Mouse (Mus musculus) spleen, adult 2 months (tissue): ENCODE measurements around the gene Cdhr3. TPM values are rescaled to one million over a fixed set of nuclear protein-coding genes. Genes with fewer than 3 reads are reported as not detected.

ENCODE experiments used
- DNase-seq, 2 experiments: peaks; one replicate each; pipeline versions ENCODE4 v3.0.0 to v3.0.0-alpha.2; 2012 to 2021; ENCODE audit warnings: low spot score in 2 of 2, low read depth in 1 of 2
- H3K27ac ChIP-seq: fragments of 200-500 bp; 2 replicates; pipeline ENCODE4 v1.5.1; 2012; ENCODE audit warnings: low read length, inconsistent platforms; ENCODE audit not compliant: insufficient read depth
- H3K27me3 ChIP-seq: fragments of 200-500 bp; 2 replicates; pipeline ENCODE4 v1.6.1; 2012; ENCODE audit warnings: mild to moderate bottlenecking, moderate library complexity, low read length, inconsistent platforms; ENCODE audit not compliant: control insufficient read depth, insufficient read depth
- H3K36me3 ChIP-seq: fragments of 200-500 bp; 2 replicates; pipeline ENCODE4 v1.6.1; 2012; ENCODE audit warnings: mild to moderate bottlenecking, low read length, inconsistent platforms; ENCODE audit not compliant: control insufficient read depth, insufficient read depth
- H3K4me1 ChIP-seq: fragments of 200-500 bp; 2 replicates; pipeline ENCODE4 v1.6.1; 2011; ENCODE audit warnings: inconsistent platforms; ENCODE audit not compliant: control insufficient read depth, insufficient read depth, insufficient read length
- H3K4me3 ChIP-seq: fragments of 200-500 bp; 2 replicates; pipeline ENCODE4 v1.5.1; 2011; ENCODE audit warnings: mild to moderate bottlenecking, inconsistent platforms; ENCODE audit not compliant: insufficient read depth, insufficient read length; ENCODE audit errors: extremely low read depth
- CTCF ChIP-seq: fragments of 200-500 bp; IDR thresholded peaks from 2 replicates; pipeline ENCODE4 v1.5.1; 2011; ENCODE audit warnings: mild to moderate bottlenecking, inconsistent platforms; ENCODE audit not compliant: insufficient read depth, insufficient read length, insufficient replicate concordance; ENCODE audit errors: extremely low read depth
- POLR2A ChIP-seq: fragments of 200-500 bp; IDR thresholded peaks from 2 replicates; pipeline ENCODE4 v1.6.1; 2011; ENCODE audit warnings: low read depth, low read length, inconsistent platforms
- WGBS: fragments of 180-500 bp; shearing (Covaris S2); methylation state at CpG from one replicate; pipeline ENCODE4 v1.1.7; 2018; 5-methylcytosine and 5-hydroxymethylcytosine counted together
- polyA plus RNA-seq: library from polyadenylated mRNA; depleted of rRNA; stranded (reverse); fragments of >200 nt; gene quantifications from 2 replicates; pipeline ENCODE4 v1.2.3, GENCODE M21; 2012

Cdhr3 gene
- polyA plus RNA-seq, 1 experiment, result 0.28 TPM

GRCm38 (mm10) chr12:33128121-33128520 lies 35.4 kb upstream of the Cdhr3 start:
- H3K27me3 ChIP-seq, result no peaks in the 10 kb centered on the region
- H3K4me3 ChIP-seq, result no peak overlapping the region
- WGBS, result 50% methylated on average over 2 of the region's 2 CpGs
- peaks cover 18% of the 10 kb centered on the region; the same call in 1 of the 2 replicates for H3K4me1 ChIP-seq
- DNase-seq, result peak in 1 of 2 experiments; percentile 33
- H3K36me3 ChIP-seq, result no peaks in the 10 kb centered on the region
- TF ChIP-seq POLR2A (no peak), CTCF (no peak)
- no peak overlapping the region for H3K27ac ChIP-seq

GRCm38 (mm10) chr12:33126243-33126642 lies 33.6 kb upstream of the Cdhr3 start:
- no peak for DNase-seq
- Histone ChIP-seq H3K4me1 (peaks cover 6% of the 10 kb centered on the region; the same call in 1 of the 2 replicates), H3K4me3 (no peak overlapping the region), H3K27me3 (no peaks in the 10 kb centered on the region), H3K27ac (no peak overlapping the region), H3K36me3 (no peaks in the 10 kb centered on the region)
- TF ChIP-seq CTCF (no peak), POLR2A (no peak)

GRCm38 (mm10) chr12:33125594-33126227 lies 33.0 kb upstream of the Cdhr3 start:
- Histone ChIP-seq H3K4me3 (no peak overlapping the region), H3K27ac (peak overlapping the region; percentile 23; the same call in 1 of the 2 replicates), H3K4me1 (peaks cover 6% of the 10 kb centered on the region; the same call in 1 of the 2 replicates), H3K36me3 (no peaks in the 10 kb centered on the region), H3K27me3 (no peaks in the 10 kb centered on the region)
- TF ChIP-seq POLR2A, result no peak
- TF ChIP-seq CTCF, result no peak
- DNase-seq, result peak in 1 of 2 experiments; percentile 45
- WGBS, result 37% methylated on average over 9 of the region's 9 CpGs

- Histone ChIP-seq H3K27me3 (no peaks in the 10 kb centered on the region), H3K27ac (no peak overlapping the region), H3K36me3 (no peaks in the 10 kb centered on the region), H3K4me1 (no peaks in the 10 kb centered on the region), H3K4me3 (peak overlapping the region; percentile 26)
- no peak for TF ChIP-seq POLR2A
- TF ChIP-seq CTCF, result no peak
- DNase-seq, result peak in 1 of 2 experiments; percentile 21
- WGBS, result 47% methylated on average over 15 of the region's 15 CpGs
These were observed 26.1 kb upstream of the Cdhr3 start for GRCm38 (mm10) chr12:33118624-33119301.

- no peak overlapping the region for H3K4me3 ChIP-seq
- TF ChIP-seq POLR2A (no peak), CTCF (no peak)
- no peaks in the 10 kb centered on the region for H3K4me1 ChIP-seq
- no peaks in the 10 kb centered on the region for H3K36me3 ChIP-seq
- H3K27me3 ChIP-seq, result no peaks in the 10 kb centered on the region
- no peak overlapping the region; the same call in 1 of the 2 replicates for H3K27ac ChIP-seq
- no peak for DNase-seq
- 21% methylated on average over 14 of the region's 14 CpGs for WGBS
These were observed 18.3 kb upstream of the Cdhr3 start for GRCm38 (mm10) chr12:33110894-33111471.

GRCm38 (mm10) chr12:33109531-33109930 lies 16.9 kb upstream of the Cdhr3 start:
- peak; percentile 32; the same call in 1 of the 2 replicates for TF ChIP-seq CTCF
- no peak for TF ChIP-seq POLR2A
- Histone ChIP-seq H3K4me1 (no peaks in the 10 kb centered on the region), H3K36me3 (no peaks in the 10 kb centered on the region), H3K27me3 (no peaks in the 10 kb centered on the region), H3K27ac (no peak overlapping the region), H3K4me3 (no peak overlapping the region)
- DNase-seq, result no peak
